ENCODE assay signal across 23 mouse cellular contexts in genomic region chr16:86646753-86647152, GRCm38 (mm10).
"Had no signal": no experiment of that assay in that cellular context is flagged by ENCODE, and none has a peak within 500 bp of the region (broad histone marks: within the 10 kb centered on the region; RNA-seq: fewer than 3 reads in every experiment).

No protein-coding gene starts in this region.

- H3K27me3 ChIP-seq: heart, embryonic 12.5 days; hindbrain, embryonic 12.5 days; intestine, embryonic 15.5 days; limb, embryonic 13.5 days; limb, embryonic 15.5 days; liver, embryonic 12.5 days had no signal

- H3K4me2 ChIP-seq: heart, embryonic 12.5 days; hindbrain, embryonic 12.5 days; hindbrain, embryonic 14.5 days; intestine, embryonic 15.5 days; limb, embryonic 13.5 days; limb, embryonic 15.5 days; liver, embryonic 12.5 days had no signal

- H3K27ac ChIP-seq: gastrocnemius, adult 2 months; heart, embryonic 10.5 days; hindbrain, embryonic 10.5 days; hindbrain, embryonic 12.5 days; hindbrain, embryonic 14.5 days; intestine, embryonic 15.5 days; layer of hippocampus, adult 2 months; limb, embryonic 13.5 days; limb, embryonic 15.5 days; liver, embryonic 12.5 days; liver, embryonic 14.5 days had no signal

- ATAC-seq: forebrain, embryonic 16.5 days; hindbrain, embryonic 16.5 days; inflammation-experienced regulatory T-cells, adult 6 months; intestine, embryonic 15.5 days; liver, embryonic 12.5 days had no signal

- H3K9me3 ChIP-seq: heart, embryonic 10.5 days; heart, embryonic 12.5 days; hindbrain, embryonic 10.5 days; hindbrain, embryonic 12.5 days; intestine, embryonic 15.5 days; limb, embryonic 13.5 days; limb, embryonic 15.5 days; liver, embryonic 12.5 days had no signal

- H3K4me1 ChIP-seq: heart, embryonic 10.5 days; hindbrain, embryonic 10.5 days; hindbrain, embryonic 12.5 days; intestine, embryonic 15.5 days; limb, embryonic 15.5 days; liver, embryonic 12.5 days had no signal

- DNase-seq: gastrocnemius, adult 2 months; gastrocnemius, postnatal 10 days; gastrocnemius, postnatal 25 days; heart, adult 18-20 months; heart, postnatal 10 days; heart, postnatal 4 days; layer of hippocampus, postnatal 36 days; left cerebral cortex, postnatal 4 days; lung, adult 18-20 months had no signal

- H3K9ac ChIP-seq: heart, embryonic 12.5 days; hindbrain, embryonic 12.5 days; hindbrain, embryonic 14.5 days; intestine, embryonic 15.5 days; limb, embryonic 13.5 days; limb, embryonic 15.5 days; liver, embryonic 12.5 days; liver, embryonic 14.5 days had no signal

- H3K36me3 ChIP-seq: heart, embryonic 10.5 days; heart, embryonic 12.5 days; hindbrain, embryonic 10.5 days; hindbrain, embryonic 12.5 days; intestine, embryonic 15.5 days; limb, embryonic 13.5 days; limb, embryonic 15.5 days; liver, embryonic 12.5 days had no signal

- H3K4me3 ChIP-seq: gastrocnemius, adult 2 months; heart, embryonic 10.5 days; heart, embryonic 12.5 days; hindbrain, embryonic 10.5 days; hindbrain, embryonic 12.5 days; intestine, embryonic 15.5 days; layer of hippocampus, adult 2 months; limb, embryonic 13.5 days; limb, embryonic 15.5 days; liver, embryonic 12.5 days had no signal
